Mouse (Mus musculus) heart, embryonic 10.5 days (tissue): ENCODE results near the gene Gtdc1. TPM values are rescaled to one million over a fixed set of nuclear protein-coding genes. Genes with fewer than 3 reads are reported as not detected.

Source experiments
- DNase-seq: peaks from one replicate; pipeline ENCODE4 v3.0.0-alpha.2; 2017; ENCODE audit warnings: low spot score
- H3K27ac ChIP-seq: fragments of 300-500 bp; sonication (generic); 2 replicates; pipeline ENCODE4 v1.5.1; 2016; ENCODE audit warnings: mild to moderate bottlenecking
- H3K27me3 ChIP-seq: fragments of 300-500 bp; sonication (generic); 2 replicates; pipeline ENCODE4 v1.6.1; 2016; ENCODE audit warnings: mild to moderate bottlenecking; ENCODE audit not compliant: poor library complexity, insufficient read depth, severe bottlenecking
- H3K36me3 ChIP-seq: fragments of 300-500 bp; sonication (generic); 2 replicates; pipeline ENCODE4 v1.6.1; 2016; ENCODE audit warnings: mild to moderate bottlenecking, moderate library complexity
- H3K4me1 ChIP-seq: fragments of 300-500 bp; sonication (generic); 2 replicates; pipeline ENCODE4 v1.6.1; 2016; ENCODE audit warnings: mild to moderate bottlenecking
- H3K4me3 ChIP-seq: fragments of 300-500 bp; sonication (generic); 2 replicates; pipeline ENCODE4 v1.5.1; 2016; ENCODE audit warnings: mild to moderate bottlenecking, moderate library complexity
- H3K9me3 ChIP-seq: fragments of 300-500 bp; sonication (generic); 2 replicates; pipeline ENCODE4 v1.6.1; 2016; ENCODE audit warnings: mild to moderate bottlenecking, moderate library complexity
- WGBS: fragments of 180-500 bp; shearing (Covaris S2); methylation state at CpG from one replicate; pipeline ENCODE4 v1.1.7; 2016; 5-methylcytosine and 5-hydroxymethylcytosine counted together
- polyA plus RNA-seq: library from polyadenylated mRNA; unstranded; fragments of >200 nt; fragmentation: Nextera tagmentation; extraction: Ambion mirVana; gene quantifications from 2 replicates; pipeline ENCODE4 v1.2.1, GENCODE M21; 2016

The Gtdc1 gene
- 10.5 and 10.7 TPM in 2 replicates for polyA plus RNA-seq

DNA sequence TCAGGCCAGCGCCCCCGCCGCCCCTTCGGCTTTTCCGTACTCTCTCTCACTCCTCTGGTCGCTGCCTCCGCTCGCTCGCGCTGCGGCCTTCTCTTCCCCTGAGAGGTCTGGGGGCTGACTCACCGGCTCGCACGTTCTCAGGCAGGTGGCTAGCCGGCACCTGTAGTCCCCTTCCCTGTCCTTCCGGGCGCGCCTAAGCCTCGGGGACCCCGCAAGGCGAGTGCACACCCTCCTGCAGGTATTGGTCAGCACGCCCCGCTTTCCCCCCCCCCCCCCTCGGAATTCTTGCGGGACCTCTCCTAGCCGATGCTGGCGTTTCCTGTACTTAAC, at the start of gene Gtdc1:
Gene Gtdc1, minus strand, starts transcription at position 176 of the 330 bp plus-strand sequence.
- no peaks in the 10 kb centered on the region for H3K9me3 ChIP-seq
- peak within 1 kb of the TSS; percentile 89 for H3K4me3 ChIP-seq
- DNase-seq, result no peak
- H3K36me3 ChIP-seq, result no peaks in the 10 kb centered on the region
- WGBS, result under 1% methylated on average over 25 of the region's 27 CpGs
- peak within 1 kb of the TSS; percentile 97 for H3K27ac ChIP-seq
- no peaks in the 10 kb centered on the region for H3K27me3 ChIP-seq
- peaks cover 8% of the 10 kb centered on the region for H3K4me1 ChIP-seq

DNA sequence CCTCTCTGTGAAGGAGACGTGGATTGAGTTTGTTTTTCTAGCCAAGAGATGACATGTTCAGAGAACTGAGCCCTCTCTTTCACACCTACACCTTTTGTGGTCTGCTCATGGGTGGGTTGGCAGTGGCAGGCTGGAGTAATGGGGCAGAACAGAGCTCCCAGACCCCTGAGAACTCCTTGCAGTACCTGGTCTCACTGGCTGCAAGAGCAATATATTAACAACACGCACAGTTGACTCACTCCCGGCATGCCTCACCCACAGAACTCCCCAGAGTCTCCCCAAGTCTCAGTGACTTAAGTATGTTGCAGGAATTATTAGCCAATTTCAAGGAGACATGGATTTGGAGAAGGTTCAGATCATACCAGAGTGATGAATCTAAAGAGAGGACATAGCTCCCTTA, 49.6 kb upstream of the Gtdc1 start:
- Histone ChIP-seq H3K9me3 (no peaks in the 10 kb centered on the region), H3K27me3 (no peaks in the 10 kb centered on the region), H3K4me1 (peaks cover 17% of the 10 kb centered on the region), H3K36me3 (no peaks in the 10 kb centered on the region), H3K27ac (no peak overlapping the region), H3K4me3 (no peak overlapping the region)
- no peak for DNase-seq
- 81% methylated on average over 3 of the region's 3 CpGs for WGBS

DNA sequence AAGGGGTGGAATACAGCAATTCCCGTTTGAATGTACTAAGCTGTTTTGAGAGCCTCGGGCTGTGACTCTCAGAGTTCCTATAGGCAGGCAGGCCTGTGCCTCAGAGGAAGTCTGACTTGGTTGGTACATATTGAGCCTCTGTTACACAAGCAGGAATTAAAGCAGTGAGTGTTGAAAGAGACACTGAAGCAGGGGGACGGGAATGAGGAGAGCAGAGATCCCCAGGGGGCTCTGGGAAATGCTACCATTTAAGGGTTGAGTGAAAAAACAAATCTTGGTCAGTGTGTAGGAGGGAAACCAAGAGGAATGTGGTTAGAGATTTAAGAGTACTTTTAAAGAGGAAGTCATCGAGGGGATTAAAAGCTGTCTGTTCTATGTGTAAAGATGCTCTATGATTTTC, 49.0 kb upstream of the Gtdc1 start:
- H3K27ac ChIP-seq, result no peak overlapping the region
- no peak for DNase-seq
- no peaks in the 10 kb centered on the region for H3K9me3 ChIP-seq

DNA sequence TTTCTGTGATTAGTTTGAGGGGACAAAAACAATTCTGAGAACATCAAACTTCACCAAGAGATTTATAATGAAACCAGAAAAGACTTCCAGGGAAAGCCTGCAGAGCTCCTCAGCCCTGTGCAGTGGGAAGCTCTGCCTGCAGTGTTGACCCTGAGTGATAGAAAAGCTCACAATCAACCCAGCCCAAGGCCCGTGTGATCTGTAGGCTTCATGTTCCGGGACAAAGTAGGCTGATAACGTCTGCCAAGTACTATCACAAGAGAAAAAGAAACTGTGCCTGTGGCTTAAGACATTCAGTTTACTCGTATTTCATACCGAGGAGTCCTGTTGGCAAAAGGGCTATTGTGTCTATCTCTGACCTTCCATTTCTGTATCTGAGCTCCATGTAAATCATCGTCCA, 46.4 kb upstream of the Gtdc1 start:
- H3K9me3 ChIP-seq, result no peaks in the 10 kb centered on the region
- no peak overlapping the region for H3K27ac ChIP-seq
- H3K27me3 ChIP-seq, result no peaks in the 10 kb centered on the region
- peaks cover 8% of the 10 kb centered on the region; the same call in 1 of the 2 replicates for H3K4me1 ChIP-seq
- H3K4me3 ChIP-seq, result no peak overlapping the region
- WGBS, result 57% methylated on average over 6 of the region's 6 CpGs
- H3K36me3 ChIP-seq, result no peaks in the 10 kb centered on the region
- DNase-seq, result no peak

More for the DNA sequence above, 49.0 kb upstream of the Gtdc1 start:
- Histone ChIP-seq H3K4me3 (no peak overlapping the region), H3K36me3 (no peaks in the 10 kb centered on the region), H3K27me3 (no peaks in the 10 kb centered on the region), H3K4me1 (peaks cover 17% of the 10 kb centered on the region)
- 41% methylated on average over 4 of the region's 4 CpGs for WGBS

DNA sequence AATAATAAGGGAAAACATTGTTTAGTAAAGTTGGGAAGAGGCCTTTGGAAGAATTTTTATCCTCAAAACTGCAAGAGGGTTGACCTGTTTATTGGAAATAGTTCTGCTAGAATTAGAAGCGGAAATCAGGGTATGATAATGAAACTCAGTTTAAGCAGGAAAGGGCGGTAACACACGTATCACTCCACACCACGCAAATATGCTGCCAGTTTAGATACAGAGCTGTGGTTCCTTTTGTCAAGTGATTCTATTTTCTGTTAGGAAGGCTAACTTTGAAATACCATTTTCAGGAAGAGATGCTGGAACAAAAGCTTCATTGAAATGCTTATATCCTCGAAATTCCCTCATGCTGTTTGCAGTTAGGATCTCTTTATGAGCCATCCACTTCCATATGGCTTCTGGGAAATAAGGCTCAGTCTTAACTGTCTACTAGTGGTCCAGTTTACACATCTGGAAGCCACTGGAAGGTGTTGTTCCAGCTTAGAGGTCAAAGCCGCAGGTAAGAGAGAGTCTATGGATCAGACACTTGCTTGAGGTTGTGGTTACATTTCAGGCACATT, 42.7 kb upstream of the Gtdc1 start:
- WGBS, result 83% methylated on average over 6 of the region's 6 CpGs
- Histone ChIP-seq H3K36me3 (no peaks in the 10 kb centered on the region), H3K4me1 (no peaks in the 10 kb centered on the region), H3K9me3 (no peaks in the 10 kb centered on the region), H3K27ac (no peak overlapping the region), H3K27me3 (no peaks in the 10 kb centered on the region), H3K4me3 (no peak overlapping the region)
- DNase-seq, result no peak

DNA sequence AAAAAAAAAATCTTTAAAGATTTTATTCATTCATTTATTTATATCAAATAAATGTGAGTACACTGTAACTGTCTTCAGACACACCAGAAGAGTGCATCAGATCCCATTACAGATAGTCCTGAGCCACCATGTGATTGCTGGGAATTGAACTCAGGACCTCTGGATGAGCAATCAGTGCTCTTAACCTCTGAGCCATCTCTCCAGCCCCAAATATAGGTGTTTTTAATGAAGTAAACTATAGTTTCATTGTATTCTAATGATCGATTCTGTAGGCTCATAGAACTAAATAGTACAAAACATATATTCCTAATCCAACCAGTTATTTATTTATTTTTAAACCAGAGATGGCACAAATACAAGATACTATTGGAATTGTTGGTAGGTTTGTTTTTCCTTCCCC, 42.2 kb upstream of the Gtdc1 start:
- no peaks in the 10 kb centered on the region for H3K27me3 ChIP-seq
- no peaks in the 10 kb centered on the region for H3K4me1 ChIP-seq
- 92% methylated on average over 1 of the region's 1 CpGs for WGBS
- no peaks in the 10 kb centered on the region for H3K36me3 ChIP-seq
- DNase-seq, result no peak
- no peak overlapping the region for H3K4me3 ChIP-seq
- H3K9me3 ChIP-seq, result no peaks in the 10 kb centered on the region
- H3K27ac ChIP-seq, result no peak overlapping the region

DNA sequence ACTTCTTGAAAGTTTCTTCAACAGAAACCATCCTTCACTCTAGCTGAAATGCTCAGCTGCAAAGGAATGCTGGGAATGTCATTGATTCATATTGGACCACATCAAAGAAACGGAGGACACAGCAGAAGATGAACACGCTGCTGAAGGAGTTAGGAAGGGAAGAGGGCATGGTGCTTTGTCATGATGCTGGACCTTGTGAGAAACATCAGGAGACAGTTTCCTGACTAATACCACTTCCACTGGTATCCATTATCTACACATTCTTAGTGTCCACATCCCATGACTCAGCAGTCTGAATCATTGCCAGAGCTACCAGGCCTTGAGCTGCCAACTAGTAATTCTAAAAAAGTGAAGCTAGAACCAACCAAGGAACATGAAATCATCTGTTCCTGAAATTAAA, 41.8 kb upstream of the Gtdc1 start:
- H3K4me3 ChIP-seq, result no peak overlapping the region
- DNase-seq, result no peak
- no peaks in the 10 kb centered on the region for H3K36me3 ChIP-seq
- no peaks in the 10 kb centered on the region for H3K9me3 ChIP-seq
- H3K27ac ChIP-seq, result no peak overlapping the region
- H3K27me3 ChIP-seq, result no peaks in the 10 kb centered on the region
- no peaks in the 10 kb centered on the region for H3K4me1 ChIP-seq
- 79% methylated on average over 2 of the region's 2 CpGs for WGBS

DNA sequence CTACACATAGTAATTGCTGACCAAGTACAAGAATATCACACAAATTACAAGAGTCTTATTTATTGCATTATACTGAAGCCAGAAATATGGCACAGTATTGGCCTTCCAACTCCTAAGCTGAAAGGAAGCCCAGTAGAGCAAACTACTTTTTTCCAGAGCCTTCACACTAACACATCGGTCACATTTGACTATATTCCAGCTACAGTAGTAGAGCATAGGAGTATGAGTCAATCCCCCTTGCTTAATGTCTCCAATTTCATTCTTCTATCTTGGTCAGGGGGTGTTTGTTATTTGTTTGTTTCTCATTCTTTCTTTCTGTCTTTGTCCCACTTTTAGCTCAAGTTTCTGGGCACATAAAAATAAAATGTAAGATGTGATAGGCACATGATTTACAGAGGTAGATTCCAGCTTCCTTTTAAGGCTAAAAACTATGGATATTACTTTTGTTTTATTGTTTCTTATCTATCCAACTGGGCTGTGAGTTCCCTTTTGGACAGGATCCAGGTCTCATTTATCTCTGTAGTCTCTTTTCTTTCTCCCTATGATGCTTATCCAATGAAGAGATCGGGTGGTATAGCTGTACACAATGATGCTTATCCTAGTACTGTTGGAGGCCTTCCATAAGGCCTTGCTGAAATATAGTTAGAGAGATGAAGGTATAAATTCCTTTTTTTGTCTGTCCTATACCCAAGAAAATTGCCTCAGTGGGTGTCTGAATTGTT, 38.5 kb upstream of the Gtdc1 start:
- no peak for DNase-seq
- Histone ChIP-seq H3K27me3 (no peaks in the 10 kb centered on the region), H3K36me3 (no peaks in the 10 kb centered on the region), H3K4me1 (no peaks in the 10 kb centered on the region), H3K4me3 (no peak overlapping the region), H3K9me3 (no peaks in the 10 kb centered on the region), H3K27ac (no peak overlapping the region)
- WGBS, result 85% methylated on average over 2 of the region's 2 CpGs

DNA sequence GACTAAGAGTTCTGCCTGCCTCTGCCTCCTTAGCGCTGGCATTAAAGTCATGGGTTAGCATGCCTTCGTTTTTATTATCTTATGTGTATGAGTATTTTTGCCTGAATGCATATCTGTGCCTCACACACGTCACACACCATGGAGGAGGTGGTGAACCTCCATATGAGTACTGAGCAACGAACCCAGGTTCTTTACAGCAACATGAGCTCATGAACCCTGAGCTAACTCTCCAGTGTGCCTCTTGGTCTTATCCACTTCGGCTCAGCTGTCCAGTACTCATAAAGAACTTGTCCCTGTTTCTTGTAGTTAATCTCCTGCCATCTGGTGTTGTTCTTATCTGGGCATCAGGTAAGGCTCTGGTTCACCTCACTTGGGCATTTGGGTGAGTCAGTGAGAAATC, 35.2 kb upstream of the Gtdc1 start:
- Histone ChIP-seq H3K4me3 (no peak overlapping the region), H3K4me1 (no peaks in the 10 kb centered on the region), H3K36me3 (no peaks in the 10 kb centered on the region), H3K27ac (no peak overlapping the region), H3K9me3 (no peaks in the 10 kb centered on the region), H3K27me3 (no peaks in the 10 kb centered on the region)
- WGBS, result 83% methylated on average over 5 of the region's 5 CpGs
- no peak for DNase-seq

DNA sequence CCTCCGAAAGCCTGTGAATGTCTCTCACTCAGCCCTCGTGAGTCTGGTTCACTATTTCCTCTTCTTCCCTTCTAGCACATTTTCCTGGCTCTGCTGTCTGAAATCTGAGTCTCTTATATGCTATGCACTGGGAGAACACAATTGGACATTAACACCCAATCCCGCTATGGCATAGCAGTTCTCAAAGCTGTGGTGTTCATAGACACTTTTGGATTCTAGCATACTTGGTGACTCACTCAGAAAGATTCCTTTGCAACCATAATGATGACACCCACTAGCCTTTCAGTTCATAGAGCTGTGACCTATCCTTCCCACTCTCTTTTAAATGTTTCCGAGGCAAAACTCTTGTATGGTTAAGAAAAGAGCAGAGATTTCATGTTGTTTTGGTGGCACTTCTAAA, 33.7 kb upstream of the Gtdc1 start:
- 82% methylated on average over 4 of the region's 4 CpGs for WGBS
- Histone ChIP-seq H3K9me3 (no peaks in the 10 kb centered on the region), H3K27me3 (no peaks in the 10 kb centered on the region), H3K4me3 (no peak overlapping the region), H3K4me1 (no peaks in the 10 kb centered on the region), H3K36me3 (no peaks in the 10 kb centered on the region), H3K27ac (no peak overlapping the region)
- no peak for DNase-seq

DNA sequence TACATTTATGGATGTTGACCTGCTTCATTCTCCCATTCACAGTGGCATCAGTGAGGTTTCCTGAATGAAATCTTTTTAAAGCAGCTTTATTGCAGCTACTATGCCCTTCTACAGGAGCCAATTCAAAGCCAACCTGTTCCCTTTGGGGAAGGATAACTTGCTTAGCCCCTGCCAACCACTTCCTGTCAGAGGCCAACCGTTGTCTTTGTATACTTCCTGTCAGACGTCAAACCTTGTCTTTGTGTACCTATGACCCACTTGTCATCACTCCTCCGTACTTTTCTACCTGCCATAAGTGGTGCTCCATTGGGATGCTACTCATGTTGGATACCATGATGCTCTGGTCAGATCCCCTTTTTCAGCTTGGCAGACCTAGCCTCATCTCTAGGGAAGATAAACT, 33.1 kb upstream of the Gtdc1 start:
- no peaks in the 10 kb centered on the region for H3K9me3 ChIP-seq
- no peaks in the 10 kb centered on the region for H3K27me3 ChIP-seq
- no peaks in the 10 kb centered on the region for H3K4me1 ChIP-seq
- no peak overlapping the region for H3K4me3 ChIP-seq
- WGBS, result 63% methylated on average over 3 of the region's 3 CpGs
- H3K27ac ChIP-seq, result no peak overlapping the region
- H3K36me3 ChIP-seq, result no peaks in the 10 kb centered on the region
- no peak for DNase-seq

DNA sequence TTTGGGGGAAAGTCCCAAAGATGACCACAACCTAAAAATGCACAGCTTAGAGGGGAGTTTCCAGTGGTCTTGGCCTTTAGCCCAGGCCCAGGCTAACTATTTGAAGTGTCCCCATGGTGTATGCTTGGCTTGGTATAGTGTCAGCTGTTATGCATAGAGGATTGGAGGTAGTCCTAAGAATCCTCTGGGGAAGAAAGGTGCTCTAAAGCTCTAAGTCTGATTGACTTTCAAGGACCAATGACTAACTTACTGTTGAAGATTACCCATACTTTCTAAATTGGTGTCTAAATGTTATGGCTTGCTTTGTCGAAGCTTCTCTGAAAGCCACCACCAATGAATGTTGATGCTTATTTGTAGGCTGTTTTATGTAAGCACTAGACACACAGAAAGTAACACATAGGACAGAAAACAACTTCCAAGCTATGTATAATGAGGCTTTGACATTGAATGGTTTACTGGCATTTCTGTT, 29.9 kb upstream of the Gtdc1 start:
- 77% methylated on average over 1 of the region's 1 CpGs for WGBS

DNA sequence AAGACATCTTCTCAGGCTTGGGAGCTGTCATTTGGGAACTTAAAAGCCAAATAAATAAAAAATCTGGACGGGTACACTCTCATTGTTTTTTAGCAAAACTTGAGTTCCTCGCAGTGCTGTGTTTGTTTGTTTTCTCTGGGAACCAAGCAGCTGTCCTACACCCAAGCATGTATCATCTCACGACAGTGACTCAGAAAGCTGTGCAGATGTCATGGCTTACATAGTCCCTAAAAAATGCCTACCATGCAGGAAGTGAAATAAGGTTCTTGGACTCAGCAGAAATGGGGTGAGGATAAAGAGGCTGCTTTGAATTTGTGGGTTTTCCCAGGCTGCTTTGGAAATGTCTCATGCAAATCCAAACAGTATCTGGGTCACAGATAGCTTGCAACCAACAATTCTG, 28.8 kb upstream of the Gtdc1 start:
- H3K27me3 ChIP-seq, result no peaks in the 10 kb centered on the region
- no peaks in the 10 kb centered on the region for H3K9me3 ChIP-seq
- 30% methylated on average over 3 of the region's 3 CpGs for WGBS
- peaks cover 18% of the 10 kb centered on the region for H3K4me1 ChIP-seq
- H3K36me3 ChIP-seq, result no peaks in the 10 kb centered on the region
- H3K4me3 ChIP-seq, result no peak overlapping the region
- no peak for DNase-seq
- H3K27ac ChIP-seq, result no peak overlapping the region

More for the DNA sequence above, 29.9 kb upstream of the Gtdc1 start:
- no peak overlapping the region for H3K27ac ChIP-seq
- DNase-seq, result no peak
- peaks cover 10% of the 10 kb centered on the region for H3K4me1 ChIP-seq
- H3K9me3 ChIP-seq, result no peaks in the 10 kb centered on the region
- no peaks in the 10 kb centered on the region for H3K36me3 ChIP-seq
- no peak overlapping the region for H3K4me3 ChIP-seq
- H3K27me3 ChIP-seq, result no peaks in the 10 kb centered on the region

DNA sequence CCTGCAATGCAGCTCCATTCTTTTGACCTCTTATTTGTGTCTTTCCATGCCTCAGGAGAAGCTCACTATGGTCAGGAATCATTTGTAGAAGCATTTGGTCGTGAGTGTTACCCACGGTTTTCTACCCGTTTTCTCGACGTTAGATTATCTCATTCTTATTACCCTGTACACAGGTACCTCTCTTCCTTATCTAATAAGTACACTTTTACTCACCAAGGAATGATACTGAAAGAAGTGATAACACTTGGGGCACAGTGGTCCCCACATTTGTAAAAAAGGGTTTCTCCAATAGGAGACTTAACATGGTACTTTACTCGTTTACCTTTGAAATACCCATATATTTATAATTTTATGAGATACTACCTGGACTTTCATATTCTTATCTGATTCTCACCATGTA, 28.0 kb upstream of the Gtdc1 start:
- H3K4me1 ChIP-seq, result peaks cover 18% of the 10 kb centered on the region
- H3K9me3 ChIP-seq, result no peaks in the 10 kb centered on the region
- 68% methylated on average over 6 of the region's 6 CpGs for WGBS
- H3K4me3 ChIP-seq, result no peak overlapping the region
- H3K27ac ChIP-seq, result no peak overlapping the region
- DNase-seq, result no peak
- no peaks in the 10 kb centered on the region for H3K27me3 ChIP-seq
- no peaks in the 10 kb centered on the region for H3K36me3 ChIP-seq
